In the genomic region with DNA sequence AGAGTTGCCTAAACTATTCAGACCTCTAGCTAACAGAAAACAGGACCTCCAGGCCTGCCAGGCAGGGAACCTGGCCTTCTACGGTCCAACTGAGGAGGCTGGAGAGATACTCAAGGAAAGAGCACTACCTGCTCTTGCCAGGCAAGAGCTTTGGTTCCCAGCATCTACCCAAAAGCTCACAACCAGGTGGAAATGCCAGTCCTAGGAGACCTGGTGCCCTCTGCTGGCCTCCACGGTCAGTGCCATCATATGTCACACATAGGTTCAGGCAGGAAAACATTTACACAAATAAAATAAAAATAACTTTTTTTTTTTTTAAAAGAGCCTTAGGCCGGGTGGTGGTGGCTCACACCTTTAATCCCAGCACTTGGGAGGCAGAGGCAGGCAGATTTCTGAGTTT, we compare ENCODE assay signal across 12 mouse cellular contexts. TPM values are rescaled to one million over a fixed set of nuclear protein-coding genes. Genes with fewer than 3 reads are reported as not detected.
DNase-seq lines count a peak whose midpoint lies in the region; ATAC-seq and TF ChIP-seq lines count a peak whose summit lies in the region.
"Had no signal": no experiment of that assay in that cellular context is flagged by ENCODE, and none has a peak within 500 bp of the region (broad histone marks: within the 10 kb centered on the region; RNA-seq: fewer than 3 reads in every experiment).

No protein-coding gene starts in this region.

- H3K4me3 ChIP-seq in hindbrain, postnatal 0 days (ENCODE audit: low read length): no peak overlapping the region
- no peak overlapping the region for H3K4me3 ChIP-seq in hindbrain, embryonic 10.5 days
- H3K4me3 ChIP-seq: heart, embryonic 13.5 days; neural tube, embryonic 13.5 days had no signal

- H3K9me3 ChIP-seq in hindbrain, postnatal 0 days (ENCODE audit: low read length): no peaks in the 10 kb centered on the region
- H3K9me3 ChIP-seq in hindbrain, embryonic 10.5 days: peaks cover 3% of the 10 kb centered on the region; the same call in 1 of the 2 replicates
- H3K9me3 ChIP-seq: heart, embryonic 13.5 days had no signal

- H3K27ac ChIP-seq in hindbrain, postnatal 0 days: no peak overlapping the region
- no peak overlapping the region for H3K27ac ChIP-seq in hindbrain, embryonic 10.5 days
- H3K27ac ChIP-seq: heart, embryonic 13.5 days; neural tube, embryonic 13.5 days had no signal

- H3K27me3 ChIP-seq in hindbrain, postnatal 0 days (ENCODE audit: insufficient read depth, low read length): no peaks in the 10 kb centered on the region
- H3K27me3 ChIP-seq in hindbrain, embryonic 10.5 days (ENCODE audit: insufficient read depth, poor library complexity, severe bottlenecking): no peaks in the 10 kb centered on the region
- H3K27me3 ChIP-seq: heart, embryonic 13.5 days; neural tube, embryonic 13.5 days had no signal

- WGBS in hindbrain, postnatal 0 days: 97% methylated on average over 3 of the region's 3 CpGs
- WGBS in hindbrain, embryonic 10.5 days: 93% methylated on average over 3 of the region's 3 CpGs

- no peak for DNase-seq in hindbrain, postnatal 0 days (ENCODE audit: low spot score)
- no peak for DNase-seq in hindbrain, embryonic 10.5 days (ENCODE audit: low spot score)
- DNase-seq in thymus, postnatal 14 days: peak; percentile 61
- no peak for DNase-seq in thymus, adult 18-20 months
- DNase-seq in induced T-regulatory cell, adult 2 months (ENCODE audit: low read depth): peak; percentile 67
- DNase-seq in retina, postnatal 1 day: no peak
- no peak for DNase-seq in adrenal gland, adult (ENCODE audit: inconsistent age in 2 of 2, low spot score in 1 of 2)
- DNase-seq: adrenal gland, postnatal 10 days; right cerebral cortex, postnatal 4 days had no signal

- no peak overlapping the region for H3K9ac ChIP-seq in hindbrain, postnatal 0 days (replicated peaks; ENCODE audit: low read length)
- H3K9ac ChIP-seq: heart, embryonic 13.5 days; neural tube, embryonic 13.5 days had no signal

- peak; percentile 16; the same call in 1 of the 2 replicates for TF ChIP-seq CTCF in hindbrain, postnatal 0 days (IDR thresholded peaks at IDR 0.05; ENCODE audit: low read depth)

- ATAC-seq in hindbrain, postnatal 0 days: no peak
- ATAC-seq in monocyte, adult 5-6 weeks (replicated peaks; ENCODE audit: insufficient number of reproducible peaks, low FRiP score, low TSS enrichment, poor library complexity, severe bottlenecking): no peak

- no peaks in the 10 kb centered on the region for H3K4me1 ChIP-seq in hindbrain, postnatal 0 days (ENCODE audit: insufficient read depth, low read length)
- peaks cover 17% of the 10 kb centered on the region for H3K4me1 ChIP-seq in hindbrain, embryonic 10.5 days (replicated peaks)

- no peak overlapping the region for H3K4me2 ChIP-seq in hindbrain, postnatal 0 days (ENCODE audit: low read depth, low read length)
- H3K4me2 ChIP-seq: heart, embryonic 13.5 days; neural tube, embryonic 13.5 days had no signal

- no peaks in the 10 kb centered on the region for H3K36me3 ChIP-seq in hindbrain, postnatal 0 days (ENCODE audit: insufficient read depth, low read length)
- peaks cover 12% of the 10 kb centered on the region for H3K36me3 ChIP-seq in hindbrain, embryonic 10.5 days
- H3K36me3 ChIP-seq: heart, embryonic 13.5 days; neural tube, embryonic 13.5 days had no signal

RNA-seq across cellular contexts. Expression of a gene that starts 8.0 kb away (rescaled TPM):
- total RNA-seq in hindbrain, postnatal 0 days (2014; rRNA removed): 41.0 and 42.2 TPM in 2 replicates
- polyA plus RNA-seq in hindbrain, postnatal 0 days (2015; fragmentation: Nextera tagmentation; extraction: Ambion mirVana): 43.6 and 44.8 TPM in 2 replicates
- 21.9 and 22.8 TPM in 2 replicates for polyA plus RNA-seq in hindbrain, embryonic 10.5 days (2016; fragmentation: Nextera tagmentation; extraction: Ambion mirVana)
- 18.5 to 57.1 TPM (median 24.2 TPM) in 3 replicates for total RNA-seq in monocyte, adult 5-6 weeks (2017)

RNA-seq across cellular contexts. Expression of a gene that starts 16.8 kb away (rescaled TPM):
- 26.9 and 27.2 TPM in 2 replicates for total RNA-seq in hindbrain, postnatal 0 days (2014; rRNA removed)
- polyA plus RNA-seq in hindbrain, postnatal 0 days (2015; fragmentation: Nextera tagmentation; extraction: Ambion mirVana): 149 and 153 TPM in 2 replicates
- 188 and 220 TPM in 2 replicates for polyA plus RNA-seq in hindbrain, embryonic 10.5 days (2016; fragmentation: Nextera tagmentation; extraction: Ambion mirVana)
- total RNA-seq in monocyte, adult 5-6 weeks (2017): 79.8 to 93.6 TPM (median 87.8 TPM) in 3 replicates

Comparison
In these comparisons a context has a peak if more than half of its experiments do, and no peak if none do; other contexts are left out.
1. DNase-seq: peak in thymus, postnatal 14 days (single experiment) and induced T-regulatory cell, adult 2 months (single experiment); none in hindbrain, postnatal 0 days (single experiment), hindbrain, embryonic 10.5 days (single experiment), thymus, adult 18-20 months (0 of 2), retina, postnatal 1 day (single experiment) and adrenal gland, adult (0 of 2).